Mouse (Mus musculus) erythroblast, embryonic 14.5 days (primary cell): Measurements from ENCODE around the gene Car3.

ENCODE experiments used
- GATA1 ChIP-seq: IDR thresholded peaks from 2 replicates; pipeline ENCODE4 v1.6.1; 2012; ENCODE audit warnings: low read length, inconsistent platforms, mixed read lengths
- TAL1 ChIP-seq: IDR thresholded peaks from 3 replicates; pipeline ENCODE4 v1.6.1; 2012; ENCODE audit warnings: low read length, inconsistent platforms, mixed read lengths

DNA sequence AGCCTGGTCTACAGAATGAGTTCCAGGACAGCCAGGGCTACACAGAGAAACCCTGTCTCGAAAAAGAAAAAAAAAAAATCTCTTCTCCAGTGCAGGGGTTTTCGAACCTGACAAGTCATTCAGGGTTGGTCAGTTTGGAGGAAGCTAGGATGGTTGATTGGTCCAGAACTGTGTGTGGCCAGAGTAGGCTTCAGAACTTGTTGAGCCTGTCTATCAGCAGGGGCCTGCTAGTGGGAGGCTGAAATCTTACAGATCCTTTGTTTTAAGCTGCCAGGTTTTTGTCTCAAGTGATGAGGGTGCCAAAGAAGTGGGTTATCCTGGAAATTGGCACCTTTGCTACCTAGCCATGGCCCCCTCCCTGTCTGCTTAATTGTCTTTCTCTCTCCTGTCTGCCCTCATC lies 25.8 kb downstream of the Car3 start:
- TF ChIP-seq TAL1 (no peak), GATA1 (no peak)
